Mouse (Mus musculus): Measurements from ENCODE around the gene Zfp423. TPM values are rescaled to one million over a fixed set of nuclear protein-coding genes. Genes with fewer than 3 reads are reported as not detected.

Gene Zfp423
- polyA plus RNA-seq (2015; fragmentation: Nextera tagmentation; extraction: Ambion mirVana) = 9.2 and 10.9 TPM in 2 replicates

- Histone ChIP-seq H3K4me1 (peaks cover 53% of the 10 kb centered on the region), H3K36me3 (no peaks in the 10 kb centered on the region), H3K4me3 (replicated peaks) (peak within 1 kb of the TSS; percentile 89), H3K9ac (peak within 1 kb of the TSS; percentile 95), H3K27ac (peak within 1 kb of the TSS; percentile 99), H3K27me3 (peaks cover 31% of the 10 kb centered on the region), H3K4me2 (peak within 1 kb of the TSS; percentile 98), H3K9me3 (replicated peaks) (no peaks in the 10 kb centered on the region)
- ATAC-seq (replicated peaks; ENCODE audit: low FRiP score) = peak; percentile 13; the same call in 1 of the 2 replicates
- 1% methylated on average over 39 of the region's 48 CpGs for WGBS
Measured at GRCm38 (mm10) chr8:87959320-87959920, at the start of gene Zfp423. Zfp423 (minus strand) TSS chr8:87959595.

- Histone ChIP-seq H3K9ac (no peak overlapping the region), H3K9me3 (replicated peaks) (no peaks in the 10 kb centered on the region)
- 57% methylated on average over 5 of the region's 5 CpGs for WGBS
Measured at GRCm38 (mm10) chr8:88006811-88007210, 47.4 kb upstream of the Zfp423 start.

GRCm38 (mm10) chr8:87984778-87985177, 25.4 kb upstream of the Zfp423 start:
- no peak overlapping the region for H3K4me3 ChIP-seq (replicated peaks)
- H3K9me3 ChIP-seq (replicated peaks) = no peaks in the 10 kb centered on the region
- ATAC-seq (replicated peaks; ENCODE audit: low FRiP score) = no peak
- no peak overlapping the region for H3K4me2 ChIP-seq
- H3K27me3 ChIP-seq = no peaks in the 10 kb centered on the region
- 36% methylated on average over 5 of the region's 5 CpGs for WGBS
- no peak overlapping the region for H3K9ac ChIP-seq
- peaks cover 16% of the 10 kb centered on the region for H3K4me1 ChIP-seq
- no peak overlapping the region for H3K27ac ChIP-seq
- no peaks in the 10 kb centered on the region for H3K36me3 ChIP-seq

More at GRCm38 (mm10) chr8:88006811-88007210, 47.4 kb upstream of the Zfp423 start:
- Histone ChIP-seq H3K27ac (no peak overlapping the region), H3K4me3 (replicated peaks) (no peak overlapping the region), H3K27me3 (no peaks in the 10 kb centered on the region), H3K4me1 (peaks cover 21% of the 10 kb centered on the region), H3K4me2 (no peak overlapping the region), H3K36me3 (no peaks in the 10 kb centered on the region)
- no peak for ATAC-seq (replicated peaks; ENCODE audit: low FRiP score)

GRCm38 (mm10) chr8:87984032-87984431, 24.6 kb upstream of the Zfp423 start:
- Histone ChIP-seq H3K4me1 (peaks cover 16% of the 10 kb centered on the region), H3K4me3 (replicated peaks) (no peak overlapping the region), H3K27me3 (no peaks in the 10 kb centered on the region), H3K4me2 (no peak overlapping the region), H3K36me3 (no peaks in the 10 kb centered on the region), H3K27ac (no peak overlapping the region), H3K9ac (no peak overlapping the region), H3K9me3 (replicated peaks) (no peaks in the 10 kb centered on the region)
- 60% methylated on average over 8 of the region's 8 CpGs for WGBS
- ATAC-seq (replicated peaks; ENCODE audit: low FRiP score) = no peak

GRCm38 (mm10) chr8:87982936-87983335, 23.5 kb upstream of the Zfp423 start:
- Histone ChIP-seq H3K27ac (no peak overlapping the region), H3K4me1 (peaks cover 16% of the 10 kb centered on the region), H3K9me3 (replicated peaks) (no peaks in the 10 kb centered on the region), H3K27me3 (no peaks in the 10 kb centered on the region), H3K9ac (no peak overlapping the region), H3K4me3 (replicated peaks) (no peak overlapping the region), H3K4me2 (no peak overlapping the region), H3K36me3 (no peaks in the 10 kb centered on the region)
- 46% methylated on average over 4 of the region's 4 CpGs for WGBS
- ATAC-seq (replicated peaks; ENCODE audit: low FRiP score) = no peak

GRCm38 (mm10) chr8:87975466-87975809, 16.0 kb upstream of the Zfp423 start:
- no peak overlapping the region for H3K4me3 ChIP-seq (replicated peaks)
- no peak for ATAC-seq (replicated peaks; ENCODE audit: low FRiP score)
- H3K27me3 ChIP-seq = no peaks in the 10 kb centered on the region
- no peaks in the 10 kb centered on the region for H3K9me3 ChIP-seq (replicated peaks)
- H3K36me3 ChIP-seq = no peaks in the 10 kb centered on the region
- H3K4me2 ChIP-seq = peak overlapping the region; percentile 76
- WGBS = 31% methylated on average over 1 of the region's 1 CpGs
- peaks cover 20% of the 10 kb centered on the region for H3K4me1 ChIP-seq
- peak overlapping the region; percentile 43 for H3K27ac ChIP-seq
- H3K9ac ChIP-seq = no peak overlapping the region

GRCm38 (mm10) chr8:87974759-87975465, 15.5 kb upstream of the Zfp423 start:
- ATAC-seq (replicated peaks; ENCODE audit: low FRiP score) = peak; percentile 40

GRCm38 (mm10) chr8:87974122-87974758, 14.8 kb upstream of the Zfp423 start:
- H3K4me2 ChIP-seq = peak overlapping the region; percentile 76
- peak overlapping the region; percentile 43; the same call in 1 of the 2 replicates for H3K27ac ChIP-seq
- no peaks in the 10 kb centered on the region for H3K36me3 ChIP-seq
- WGBS = 10% methylated on average over 21 of the region's 21 CpGs
- H3K9ac ChIP-seq = peak overlapping the region; percentile 41; the same call in 1 of the 2 replicates
- no peaks in the 10 kb centered on the region for H3K9me3 ChIP-seq (replicated peaks)
- no peaks in the 10 kb centered on the region for H3K27me3 ChIP-seq
- peaks cover 20% of the 10 kb centered on the region for H3K4me1 ChIP-seq
- no peak for ATAC-seq (replicated peaks; ENCODE audit: low FRiP score)
- peak overlapping the region; percentile 41 for H3K4me3 ChIP-seq (replicated peaks)

More at GRCm38 (mm10) chr8:87974759-87975465, 15.5 kb upstream of the Zfp423 start:
- no peaks in the 10 kb centered on the region for H3K36me3 ChIP-seq
- H3K27me3 ChIP-seq = no peaks in the 10 kb centered on the region
- peaks cover 20% of the 10 kb centered on the region for H3K4me1 ChIP-seq
- H3K4me3 ChIP-seq (replicated peaks) = peak overlapping the region; percentile 41
- peak overlapping the region; percentile 41; the same call in 1 of the 2 replicates for H3K9ac ChIP-seq
- H3K27ac ChIP-seq = peak overlapping the region; percentile 43
- H3K4me2 ChIP-seq = peak overlapping the region; percentile 76
- 2% methylated on average over 24 of the region's 24 CpGs for WGBS
- no peaks in the 10 kb centered on the region for H3K9me3 ChIP-seq (replicated peaks)

GRCm38 (mm10) chr8:87967866-87968620, 8.6 kb upstream of the Zfp423 start:
- no peak overlapping the region for H3K4me3 ChIP-seq (replicated peaks)
- H3K27me3 ChIP-seq = peaks cover 6% of the 10 kb centered on the region; the same call in 1 of the 2 replicates
- no peak for ATAC-seq (replicated peaks; ENCODE audit: low FRiP score)
- no peak overlapping the region for H3K27ac ChIP-seq
- WGBS = 61% methylated on average over 8 of the region's 8 CpGs
- peaks cover 14% of the 10 kb centered on the region for H3K4me1 ChIP-seq
- H3K9me3 ChIP-seq (replicated peaks) = no peaks in the 10 kb centered on the region
- no peak overlapping the region for H3K9ac ChIP-seq
- no peaks in the 10 kb centered on the region for H3K36me3 ChIP-seq
- no peak overlapping the region for H3K4me2 ChIP-seq

- Histone ChIP-seq H3K27ac (no peak overlapping the region), H3K9me3 (replicated peaks) (no peaks in the 10 kb centered on the region), H3K36me3 (no peaks in the 10 kb centered on the region), H3K4me1 (peaks cover 22% of the 10 kb centered on the region), H3K4me2 (no peak overlapping the region), H3K4me3 (replicated peaks) (no peak overlapping the region), H3K27me3 (peaks cover 14% of the 10 kb centered on the region), H3K9ac (no peak overlapping the region)
- no peak for ATAC-seq (replicated peaks; ENCODE audit: low FRiP score)
- WGBS = 41% methylated on average over 2 of the region's 2 CpGs
Measured at GRCm38 (mm10) chr8:87967057-87967820, 7.8 kb upstream of the Zfp423 start.

All from kidney, embryonic 15.5 days (tissue).